Mouse (Mus musculus) frontal cortex, adult 2 months (tissue): ENCODE results near the gene Mtus2. TPM values are rescaled to one million over a fixed set of nuclear protein-coding genes. Genes with fewer than 3 reads are reported as not detected.

Experiments
- DNase-seq, 2 experiments: peaks; one replicate each; pipeline ENCODE4 v3.0.0; 2022; ENCODE audit warnings: low spot score in 1 of 2; ENCODE audit errors: extremely low spot score in 1 of 2
- polyA plus RNA-seq: library from polyadenylated mRNA; depleted of rRNA; stranded (reverse); fragments of >200 nt; gene quantifications from 2 replicates; pipeline ENCODE4 v1.2.3, GENCODE M21; 2012

Mtus2 gene
- polyA plus RNA-seq, 1 experiment, result 19.4 TPM

- DNase-seq, result peak; percentile 95 to 96
These were observed 612 bp downstream of the Mtus2 start for GRCm38 (mm10) chr5:147957592-147958271.

GRCm38 (mm10) chr5:147958552-147958951, 1.4 kb downstream of the Mtus2 start:
- no peak for DNase-seq

GRCm38 (mm10) chr5:147959088-147959487, 2.0 kb downstream of the Mtus2 start:
- peak; percentile 48 to 78 for DNase-seq

- DNase-seq, result no peak
These were observed 3.7 kb downstream of the Mtus2 start for GRCm38 (mm10) chr5:147960793-147961192.

GRCm38 (mm10) chr5:147963820-147964580, 6.9 kb downstream of the Mtus2 start:
- no peak for DNase-seq

GRCm38 (mm10) chr5:147964776-147965175, 7.7 kb downstream of the Mtus2 start:
- DNase-seq, result no peak

GRCm38 (mm10) chr5:147966646-147967045, 9.5 kb downstream of the Mtus2 start:
- no peak for DNase-seq

GRCm38 (mm10) chr5:147969566-147969965, 12.4 kb downstream of the Mtus2 start:
- DNase-seq, result no peak

GRCm38 (mm10) chr5:147976001-147976400, 18.9 kb downstream of the Mtus2 start:
- no peak for DNase-seq

GRCm38 (mm10) chr5:147980606-147981005, 23.5 kb downstream of the Mtus2 start:
- DNase-seq, result peak in 1 of 2 experiments; percentile 53

- no peak for DNase-seq
These were observed 33.2 kb downstream of the Mtus2 start for GRCm38 (mm10) chr5:147990289-147990688.

- peak in 1 of 2 experiments; percentile 18 for DNase-seq
These were observed 33.7 kb downstream of the Mtus2 start for GRCm38 (mm10) chr5:147990775-147991174.

GRCm38 (mm10) chr5:147992581-147993378, 35.7 kb downstream of the Mtus2 start:
- no peak for DNase-seq

- no peak for DNase-seq
These were observed 48.1 kb downstream of the Mtus2 start for GRCm38 (mm10) chr5:148005263-148005662.

- no peak for DNase-seq
These were observed 55.0 kb downstream of the Mtus2 start for GRCm38 (mm10) chr5:148012156-148012555.

GRCm38 (mm10) chr5:148014133-148014854, 57.2 kb downstream of the Mtus2 start:
- DNase-seq, result no peak

- DNase-seq, result no peak
These were observed 58.3 kb downstream of the Mtus2 start for GRCm38 (mm10) chr5:148015383-148015782.

- DNase-seq, result no peak
These were observed 60.3 kb downstream of the Mtus2 start for GRCm38 (mm10) chr5:148017371-148017770.

GRCm38 (mm10) chr5:148022784-148023183, 65.7 kb downstream of the Mtus2 start:
- DNase-seq, result no peak
